Mouse (Mus musculus) frontal cortex, adult (tissue): ENCODE measurements around the gene Bfsp2.

ENCODE experiments used
- ATAC-seq: cut with Nextera tagmentation; 2 replicates; pipeline ENCODE4 v1.9.2; 2017; ENCODE audit warnings: mild to moderate bottlenecking, moderate library complexity, mixed read lengths; ENCODE audit not compliant: low TSS enrichment

The Bfsp2 gene

GRCm38 (mm10) chr9:103485606-103486005, 5.4 kb upstream of the Bfsp2 start:
- ATAC-seq = no peak

- ATAC-seq = no peak
Observed at GRCm38 (mm10) chr9:103480603-103481220, 492 bp upstream of the Bfsp2 start.

GRCm38 (mm10) chr9:103475414-103475813, 4.8 kb downstream of the Bfsp2 start:
- ATAC-seq = no peak

- peak; percentile 62 for ATAC-seq
Observed at GRCm38 (mm10) chr9:103473915-103474688, 6.1 kb downstream of the Bfsp2 start.

GRCm38 (mm10) chr9:103471784-103472183, 8.4 kb downstream of the Bfsp2 start:
- no peak for ATAC-seq

GRCm38 (mm10) chr9:103469516-103469915, 10.7 kb downstream of the Bfsp2 start:
- ATAC-seq = no peak

- no peak for ATAC-seq
Observed at GRCm38 (mm10) chr9:103468911-103469310, 11.3 kb downstream of the Bfsp2 start.

- no peak for ATAC-seq
Observed at GRCm38 (mm10) chr9:103465711-103466220, 14.5 kb downstream of the Bfsp2 start.

GRCm38 (mm10) chr9:103465293-103465692, 14.9 kb downstream of the Bfsp2 start:
- ATAC-seq = no peak

GRCm38 (mm10) chr9:103463833-103464232, 16.4 kb downstream of the Bfsp2 start:
- ATAC-seq = no peak

- ATAC-seq = no peak
Observed at GRCm38 (mm10) chr9:103459839-103460238, 20.4 kb downstream of the Bfsp2 start.

GRCm38 (mm10) chr9:103459307-103459706, 20.9 kb downstream of the Bfsp2 start:
- ATAC-seq = no peak

- ATAC-seq = no peak
Observed at GRCm38 (mm10) chr9:103449651-103450050, 30.6 kb downstream of the Bfsp2 start.

- no peak for ATAC-seq
Observed at GRCm38 (mm10) chr9:103449092-103449491, 31.1 kb downstream of the Bfsp2 start.

GRCm38 (mm10) chr9:103444656-103445055, 35.6 kb downstream of the Bfsp2 start:
- ATAC-seq = no peak

- no peak for ATAC-seq
Observed at GRCm38 (mm10) chr9:103443824-103444185, 36.4 kb downstream of the Bfsp2 start.

- ATAC-seq = no peak
Observed at GRCm38 (mm10) chr9:103443121-103443823, 36.9 kb downstream of the Bfsp2 start.

- ATAC-seq = no peak
Observed at GRCm38 (mm10) chr9:103440597-103440996, 39.6 kb downstream of the Bfsp2 start.

GRCm38 (mm10) chr9:103437104-103437503, 43.1 kb downstream of the Bfsp2 start:
- no peak for ATAC-seq

GRCm38 (mm10) chr9:103434116-103434515, 46.1 kb downstream of the Bfsp2 start:
- no peak for ATAC-seq

- no peak for ATAC-seq
Observed at GRCm38 (mm10) chr9:103432122-103432778, 48.0 kb downstream of the Bfsp2 start.

GRCm38 (mm10) chr9:103431718-103432117, 48.5 kb downstream of the Bfsp2 start:
- no peak; the same call in 1 of the 2 replicates for ATAC-seq
